9 mouse cellular contexts compared by ENCODE assay signal in genomic region chr7:125181548-125181947, GRCm38 (mm10).
A peak's percentile ranks its signal among the peaks of the same experiment; 100 is the strongest.
DNase-seq lines count a peak whose midpoint lies in the region; ATAC-seq and TF ChIP-seq lines count a peak whose summit lies in the region.
"Had no signal": no experiment of that assay in that cellular context is flagged by ENCODE, and none has a peak within 500 bp of the region (broad histone marks: within the 10 kb centered on the region; RNA-seq: fewer than 3 reads in every experiment).

No protein-coding gene starts in this region.

- H3K4me3 ChIP-seq in lung, embryonic 14.5 days (ENCODE audit: low read depth, low read length): no peak overlapping the region
- H3K4me3 ChIP-seq: embryonic facial prominence, embryonic 13.5 days had no signal

- no peak overlapping the region for H3K9ac ChIP-seq in lung, embryonic 14.5 days
- H3K9ac ChIP-seq: embryonic facial prominence, embryonic 13.5 days had no signal

- 67% methylated on average over 3 of the region's 3 CpGs for WGBS in lung, embryonic 14.5 days

- no peaks in the 10 kb centered on the region for H3K9me3 ChIP-seq in lung, embryonic 14.5 days (ENCODE audit: low read depth, low read length)
- H3K9me3 ChIP-seq: embryonic facial prominence, embryonic 13.5 days had no signal

- H3K27ac ChIP-seq in lung, embryonic 14.5 days (ENCODE audit: low read depth): no peak overlapping the region
- H3K27ac ChIP-seq: embryonic facial prominence, embryonic 13.5 days had no signal

- H3K4me1 ChIP-seq in lung, embryonic 14.5 days (ENCODE audit: insufficient read depth): no peaks in the 10 kb centered on the region

- peak; percentile 7 for DNase-seq in cerebellum, adult 18-20 months
- DNase-seq in cerebellum, adult 8-10 months: no peak
- peak; percentile 46 for DNase-seq in lung, embryonic 14.5 days
- no peak for DNase-seq in lung, postnatal 14 days
- DNase-seq in heart, postnatal 10 days: peak; percentile 26 to 40
- DNase-seq in left cerebral cortex, postnatal 36 days (ENCODE audit: low spot score in 2 of 2): peak; percentile 58 to 60
- DNase-seq in gastrocnemius, postnatal 10 days: no peak

- peak; percentile 31; the same call in 1 of the 2 replicates for ATAC-seq in lung, embryonic 14.5 days (ENCODE audit: insufficient read depth)
- ATAC-seq in erythroid progenitor cell, adult 5-6 weeks (replicated peaks; ENCODE audit: low FRiP score, poor library complexity, severe bottlenecking): no peak

- no peak overlapping the region for H3K4me2 ChIP-seq in lung, embryonic 14.5 days
- H3K4me2 ChIP-seq: embryonic facial prominence, embryonic 13.5 days had no signal

- peak; percentile 71 for TF ChIP-seq CTCF in lung, embryonic 14.5 days (IDR thresholded peaks at IDR 0.05; ENCODE audit: low read depth)

- no peaks in the 10 kb centered on the region for H3K36me3 ChIP-seq in lung, embryonic 14.5 days (ENCODE audit: insufficient read depth)
- H3K36me3 ChIP-seq: embryonic facial prominence, embryonic 13.5 days had no signal

- intact Hi-C loops in heart, postnatal 10 days (cut with DNase I): loop anchor here (1.0 to 10.0 kb wide), 5 partner anchors 211 to 1657 kb away; no protein-coding TSS in a partner anchor
- intact Hi-C loops in left cerebral cortex, postnatal 36 days (cut with DNase I): loop anchor here (2.0 to 10.0 kb wide), 4 partner anchors 213 to 1657 kb away; no protein-coding TSS in a partner anchor

- H3K27me3 ChIP-seq in lung, embryonic 14.5 days (ENCODE audit: insufficient read depth, low read length): no peaks in the 10 kb centered on the region
- H3K27me3 ChIP-seq: embryonic facial prominence, embryonic 13.5 days had no signal

Comparison
In these comparisons a context has a peak if more than half of its experiments do, and no peak if none do; other contexts are left out.
1. DNase-seq: peak in cerebellum, adult 18-20 months (2 of 2), lung, embryonic 14.5 days (single experiment), heart, postnatal 10 days (2 of 2) and left cerebral cortex, postnatal 36 days (2 of 2); none in cerebellum, adult 8-10 months (single experiment), lung, postnatal 14 days (single experiment) and gastrocnemius, postnatal 10 days (single experiment).